Mouse (Mus musculus) MEL (cell line): Measurements from ENCODE around the gene H2-Q1.

ENCODE experiments used
- CHD2 ChIP-seq: IDR thresholded peaks from 2 replicates; pipeline ENCODE4 v1.6.1; 2011; ENCODE audit warnings: low read length, improper control_type of control experiment
- CTCF ChIP-seq, 3 experiments: IDR thresholded peaks in 2 of 3; conservative IDR thresholded peaks in 1 of 3; 2 replicates each; pipeline ENCODE4 v1.5.1; 2011 to 2012; ENCODE audit warnings: low read length in 3 of 3, low read depth in 2 of 3, mild to moderate bottlenecking in 2 of 3, improper control_type of control experiment in 1 of 3, inconsistent platforms in 1 of 3, mixed read lengths in 1 of 3, moderate library complexity in 1 of 3; ENCODE audit not compliant: control insufficient read depth in 1 of 3, insufficient read depth in 1 of 3, poor library complexity in 1 of 3, severe bottlenecking in 1 of 3
- E2F4 ChIP-seq: IDR thresholded peaks from 2 replicates; pipeline ENCODE4 v1.6.1; 2011; ENCODE audit warnings: low read depth, low read length, improper control_type of control experiment, borderline replicate concordance
- EP300 ChIP-seq, 2 experiments: IDR thresholded peaks; 2 replicates each; pipeline ENCODE4 v1.6.1; 2011; ENCODE audit warnings: improper control_type of control experiment in 2 of 2, low read length in 2 of 2, low read depth in 1 of 2, mild to moderate bottlenecking in 1 of 2
- ETS1 ChIP-seq: IDR thresholded peaks from 2 replicates; pipeline ENCODE4 v1.6.1; 2012; ENCODE audit warnings: low read depth, mild to moderate bottlenecking, inconsistent platforms, low read length, improper control_type of control experiment, moderate library complexity
- GATA1 ChIP-seq: IDR thresholded peaks from 2 replicates; pipeline ENCODE4 v1.6.1; 2011; ENCODE audit warnings: low read depth, low read length, improper control_type of control experiment
- TAL1 ChIP-seq: IDR thresholded peaks from 2 replicates; pipeline ENCODE4 v1.6.1; 2012; ENCODE audit warnings: mild to moderate bottlenecking, inconsistent platforms, low read length, moderate library complexity, mixed read lengths
- UBTF ChIP-seq: IDR thresholded peaks from 2 replicates; pipeline ENCODE4 v1.6.1; 2012; ENCODE audit warnings: low read depth, mild to moderate bottlenecking, inconsistent platforms, low read length, improper control_type of control experiment, moderate library complexity, borderline replicate concordance; ENCODE audit not compliant: insufficient read depth
- ZNF384 ChIP-seq: IDR thresholded peaks from 2 replicates; pipeline ENCODE4 v1.6.1; 2012; ENCODE audit warnings: low read depth, mild to moderate bottlenecking, inconsistent platforms, low read length, improper control_type of control experiment

DNA sequence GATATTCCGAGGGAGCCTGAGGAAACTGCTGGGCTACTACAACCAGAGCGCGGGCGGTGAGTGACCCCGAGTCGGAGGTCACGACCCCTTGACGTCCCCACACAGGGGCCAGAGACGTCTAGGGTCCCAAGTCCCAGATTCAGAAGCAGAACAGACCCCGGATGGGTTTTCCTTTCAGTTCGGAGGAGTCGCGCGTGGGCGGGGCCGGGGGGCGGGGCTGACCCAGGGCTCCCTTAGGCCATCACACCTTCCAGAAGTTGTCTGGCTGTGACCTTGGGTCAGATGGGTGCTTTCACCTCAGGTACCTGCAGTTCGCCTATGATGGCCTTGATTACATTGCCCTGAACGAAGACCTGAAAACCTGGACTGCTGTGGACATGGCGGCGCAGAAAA lies 39.3 kb downstream of the H2-Q1 start:
- TF ChIP-seq GATA1: no peak
- no peak for TF ChIP-seq ETS1
- TF ChIP-seq CTCF (IDR thresholded peaks at IDR 0.05 in 2 of 3, conservative IDR thresholded peaks at IDR 0.05 in 1 of 3; ENCODE audit: control insufficient read depth in 1 of 3, insufficient read depth in 1 of 3, low read depth in 2 of 3, low read length in 3 of 3, poor library complexity in 1 of 3, severe bottlenecking in 1 of 3): no peak
- no peak for TF ChIP-seq UBTF
- TF ChIP-seq ZNF384: no peak
- TF ChIP-seq EP300 (IDR thresholded peaks at IDR 0.05; ENCODE audit: low read depth in 1 of 2, low read length in 2 of 2): no peak
- no peak for TF ChIP-seq TAL1
- no peak for TF ChIP-seq E2F4
- TF ChIP-seq CHD2: no peak
